Mouse (Mus musculus): Measurements from ENCODE around the gene Cep126. TPM values are rescaled to one million over a fixed set of nuclear protein-coding genes. Genes with fewer than 3 reads are reported as not detected.

The Cep126 gene
- polyA plus RNA-seq, 1 experiment from 2014 or later: 2.1 TPM

DNA sequence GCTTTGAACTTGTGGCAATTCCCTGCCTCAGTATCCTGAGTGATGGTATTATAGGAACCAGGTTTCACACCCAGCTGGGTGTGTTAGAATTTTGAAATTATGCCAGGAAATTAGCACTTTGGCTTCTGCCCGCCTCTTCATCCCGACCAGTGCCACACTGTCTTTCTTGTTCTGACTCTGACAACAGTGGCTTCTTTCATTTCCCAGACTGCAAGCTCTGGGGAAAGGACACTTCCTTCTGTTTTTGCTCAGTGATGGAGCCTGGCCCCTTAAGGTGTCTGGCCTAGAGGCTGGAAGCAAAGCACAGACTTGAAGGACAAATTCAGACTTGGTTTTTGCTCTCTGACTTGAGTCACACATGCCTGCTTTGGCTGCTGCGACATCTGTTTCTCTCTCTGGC is 74.5 kb downstream of the Cep126 start:
- Histone ChIP-seq H3K27me3 (ENCODE audit: low read depth, poor library complexity, severe bottlenecking) (no peaks in the 10 kb centered on the region), H3K36me3 (no peaks in the 10 kb centered on the region), H3K4me1 (no peaks in the 10 kb centered on the region), H3K27ac (replicated peaks) (no peak overlapping the region), H3K9me3 (replicated peaks) (no peaks in the 10 kb centered on the region), H3K4me3 (no peak overlapping the region)
- WGBS: 92% methylated on average over 3 of the region's 3 CpGs
- DNase-seq (ENCODE audit: low spot score): peak; percentile 4

DNA sequence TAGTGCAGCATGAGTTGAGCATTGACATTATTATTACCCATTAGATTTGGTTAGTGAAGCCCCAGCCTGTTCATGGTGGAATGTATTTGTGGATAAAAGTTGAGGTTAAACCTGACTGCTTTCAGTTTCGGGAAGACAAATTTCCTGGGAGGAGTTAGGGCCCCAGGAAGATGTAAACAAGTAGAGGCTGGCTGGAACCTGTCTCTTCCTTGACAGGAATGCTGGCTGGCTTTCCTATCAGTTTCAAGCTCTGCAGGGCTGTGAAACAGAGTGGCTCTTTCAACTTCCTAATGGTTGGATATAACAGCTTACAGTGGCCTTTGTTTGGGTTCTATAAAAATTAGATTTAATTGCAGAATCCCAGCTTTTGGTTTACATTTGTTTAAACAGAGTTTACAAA is 79.3 kb downstream of the Cep126 start:
- 58% methylated on average over 1 of the region's 1 CpGs for WGBS
- H3K4me1 ChIP-seq: no peaks in the 10 kb centered on the region
- no peak for DNase-seq (ENCODE audit: low spot score)
- no peaks in the 10 kb centered on the region for H3K9me3 ChIP-seq (replicated peaks)
- H3K27me3 ChIP-seq (ENCODE audit: low read depth, poor library complexity, severe bottlenecking): no peaks in the 10 kb centered on the region
- no peak overlapping the region for H3K4me3 ChIP-seq
- H3K36me3 ChIP-seq: no peaks in the 10 kb centered on the region
- no peak overlapping the region for H3K27ac ChIP-seq (replicated peaks)

DNA sequence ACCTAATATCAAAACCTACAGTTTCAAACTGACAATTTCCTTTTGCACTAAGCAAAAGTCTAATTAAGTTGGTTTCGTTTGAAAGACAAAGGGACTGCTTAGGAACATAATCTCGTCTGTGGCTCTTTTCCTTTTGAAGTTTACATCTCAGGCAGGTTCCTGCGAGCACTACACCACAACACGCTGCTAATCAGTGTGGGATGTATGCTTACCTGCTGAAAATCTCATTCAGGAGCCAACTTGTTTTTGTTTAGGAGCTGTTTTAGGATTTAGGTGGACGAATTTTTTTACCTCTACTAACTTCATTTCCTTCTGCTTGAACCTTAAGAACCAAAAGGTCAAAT is 91.1 kb downstream of the Cep126 start:
- Histone ChIP-seq H3K4me1 (peaks cover 15% of the 10 kb centered on the region), H3K27ac (replicated peaks) (peak overlapping the region; percentile 92), H3K27me3 (ENCODE audit: low read depth, poor library complexity, severe bottlenecking) (no peaks in the 10 kb centered on the region), H3K36me3 (peaks cover 3% of the 10 kb centered on the region; the same call in 1 of the 2 replicates), H3K9me3 (replicated peaks) (no peaks in the 10 kb centered on the region), H3K4me3 (peak overlapping the region; percentile 75)
- WGBS: 20% methylated on average over 5 of the region's 5 CpGs
- DNase-seq (ENCODE audit: low spot score): no peak

DNA sequence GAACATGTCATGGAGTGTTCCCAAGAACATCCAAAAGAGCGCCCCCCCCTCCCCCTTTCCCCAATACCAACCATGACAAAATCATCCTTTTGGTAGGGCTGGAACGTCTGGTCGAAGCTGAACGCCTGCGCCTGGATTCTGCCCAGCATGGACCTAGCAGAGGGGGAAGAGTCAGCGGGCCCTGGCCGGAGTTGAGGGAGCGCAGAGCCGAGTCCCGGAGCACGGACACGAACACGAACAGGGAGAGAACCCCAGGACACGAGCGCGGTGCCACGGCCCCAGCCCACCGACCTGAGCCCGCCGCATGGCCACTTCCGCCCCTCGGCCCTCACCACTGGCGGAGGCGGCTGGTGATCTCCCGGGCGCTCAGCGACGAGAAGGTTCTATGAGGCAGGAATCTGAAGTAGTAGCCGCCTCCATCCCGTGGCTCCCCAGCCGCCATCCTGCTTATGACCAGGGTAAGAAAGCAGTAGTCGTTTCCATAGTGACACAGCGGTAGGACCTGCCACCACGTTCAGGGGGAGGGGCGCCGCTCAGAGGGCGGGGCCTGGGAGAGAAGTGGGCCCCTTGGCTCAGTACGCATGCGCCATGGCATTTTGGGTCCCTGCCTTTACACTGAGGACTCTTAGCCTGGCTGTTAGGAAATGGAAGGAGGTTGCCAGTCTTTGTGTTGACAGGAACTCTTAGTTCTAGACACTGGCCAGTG is 91.6 kb downstream of the Cep126 start, which contains the start of gene Cfap300:
Cfap300 (minus strand) TSS at position 486 of the 706 bp plus-strand sequence.
- H3K9me3 ChIP-seq (replicated peaks): no peaks in the 10 kb centered on the region
- no peaks in the 10 kb centered on the region for H3K27me3 ChIP-seq (ENCODE audit: low read depth, poor library complexity, severe bottlenecking)
- H3K27ac ChIP-seq (replicated peaks): peak within 1 kb of the TSS; percentile 92
- peak; percentile 97 for DNase-seq (ENCODE audit: low spot score)
- H3K36me3 ChIP-seq: peaks cover 3% of the 10 kb centered on the region; the same call in 1 of the 2 replicates
- peaks cover 15% of the 10 kb centered on the region for H3K4me1 ChIP-seq
- under 1% methylated on average over 39 of the region's 39 CpGs for WGBS
- H3K4me3 ChIP-seq: peak within 1 kb of the TSS; percentile 75

DNA sequence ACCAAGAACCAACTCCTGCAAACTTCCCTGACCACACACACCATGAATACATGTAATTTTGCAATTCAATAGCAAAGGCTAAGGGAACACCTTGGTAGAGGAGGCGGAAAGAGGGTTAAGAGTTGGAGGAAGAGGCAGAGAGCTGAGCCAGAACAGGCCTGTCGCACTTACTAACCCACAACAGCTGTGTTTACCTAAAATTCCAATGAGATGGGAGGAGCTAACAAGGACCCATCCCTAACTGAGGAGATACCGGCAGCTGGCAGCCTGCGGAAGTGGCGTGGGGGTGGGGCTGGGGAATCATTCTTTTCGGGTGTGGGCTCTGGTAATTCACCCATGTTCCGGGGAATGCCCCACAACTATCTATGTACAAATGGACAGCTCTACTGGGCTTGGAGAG is 98.5 kb downstream of the Cep126 start:
- no peak overlapping the region for H3K27ac ChIP-seq (replicated peaks)
- 49% methylated on average over 7 of the region's 7 CpGs for WGBS
- no peaks in the 10 kb centered on the region for H3K27me3 ChIP-seq (ENCODE audit: low read depth, poor library complexity, severe bottlenecking)
- H3K9me3 ChIP-seq (replicated peaks): no peaks in the 10 kb centered on the region
- peaks cover 12% of the 10 kb centered on the region for H3K36me3 ChIP-seq
- H3K4me3 ChIP-seq: no peak overlapping the region
- DNase-seq (ENCODE audit: low spot score): no peak
- peaks cover 5% of the 10 kb centered on the region; the same call in 1 of the 2 replicates for H3K4me1 ChIP-seq

DNA sequence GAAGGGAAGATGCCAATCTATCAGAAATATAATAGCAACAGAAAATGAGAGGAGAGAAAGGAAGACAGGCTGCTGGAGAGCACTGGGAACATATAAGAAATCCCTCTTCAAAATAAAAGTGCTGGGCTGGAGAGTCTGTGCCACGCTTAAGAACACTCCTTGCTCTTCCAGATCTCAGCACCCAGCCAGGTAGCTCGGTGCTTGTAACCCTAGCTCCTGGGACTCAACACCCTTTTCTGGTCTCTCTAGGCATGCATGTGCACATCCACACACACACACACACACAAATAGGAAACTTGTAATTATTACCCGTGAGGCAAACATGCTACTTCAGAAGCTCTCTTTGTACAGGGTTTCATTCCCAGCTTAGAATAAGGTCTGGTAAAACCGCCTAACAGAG is 99.0 kb downstream of the Cep126 start:
- Histone ChIP-seq H3K27ac (replicated peaks) (no peak overlapping the region), H3K36me3 (peaks cover 9% of the 10 kb centered on the region), H3K27me3 (ENCODE audit: low read depth, poor library complexity, severe bottlenecking) (no peaks in the 10 kb centered on the region), H3K9me3 (replicated peaks) (no peaks in the 10 kb centered on the region), H3K4me3 (no peak overlapping the region), H3K4me1 (peaks cover 5% of the 10 kb centered on the region; the same call in 1 of the 2 replicates)
- no peak for DNase-seq (ENCODE audit: low spot score)
- 56% methylated on average over 4 of the region's 4 CpGs for WGBS

DNA sequence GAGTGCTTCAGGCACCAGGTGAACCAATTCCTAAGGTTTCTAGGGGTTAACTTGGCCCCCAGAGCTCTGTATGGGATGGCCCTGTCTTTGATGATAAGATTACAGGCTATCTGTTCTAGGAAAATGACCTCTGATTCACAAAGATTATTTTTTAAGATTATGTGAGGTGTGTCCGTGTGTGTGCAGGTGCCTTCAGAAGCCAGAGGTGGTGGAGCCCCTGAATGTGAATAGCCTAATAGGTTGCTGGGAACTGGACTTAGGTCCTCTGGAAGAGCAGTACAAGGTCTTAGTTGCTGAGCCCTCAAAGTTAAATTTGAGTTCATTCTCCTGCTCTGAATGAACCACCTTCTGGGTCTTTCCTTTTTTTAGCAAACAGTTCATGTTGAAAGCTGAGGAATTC is 100.0 kb downstream of the Cep126 start:
- no peak overlapping the region for H3K4me3 ChIP-seq
- DNase-seq (ENCODE audit: low spot score): no peak
- no peaks in the 10 kb centered on the region for H3K9me3 ChIP-seq (replicated peaks)
- H3K36me3 ChIP-seq: peaks cover 9% of the 10 kb centered on the region; the same call in 1 of the 2 replicates
- 87% methylated on average over 1 of the region's 1 CpGs for WGBS
- H3K4me1 ChIP-seq: peaks cover 5% of the 10 kb centered on the region; the same call in 1 of the 2 replicates
- H3K27ac ChIP-seq (replicated peaks): no peak overlapping the region
- H3K27me3 ChIP-seq (ENCODE audit: low read depth, poor library complexity, severe bottlenecking): no peaks in the 10 kb centered on the region

DNA sequence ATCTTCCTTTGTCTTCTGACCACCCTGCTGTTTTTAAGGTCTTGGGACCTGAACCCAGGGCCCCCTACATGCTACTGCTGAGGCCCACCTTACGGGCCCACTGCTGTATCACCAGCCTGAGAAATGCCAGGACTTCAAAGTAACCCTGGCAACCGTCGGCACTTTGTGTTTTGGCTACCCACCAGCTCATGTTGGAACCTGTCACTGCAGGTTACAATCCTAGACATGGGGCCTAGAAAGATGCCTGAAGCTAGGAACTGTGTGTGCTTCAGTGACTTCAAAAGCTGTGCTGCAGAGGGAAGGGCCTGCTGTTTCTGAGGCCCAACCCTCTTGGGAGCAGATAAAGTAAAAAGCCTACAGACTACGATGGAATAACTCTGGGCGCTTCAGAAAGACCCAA is 101.2 kb downstream of the Cep126 start:
- no peak for DNase-seq (ENCODE audit: low spot score)
- H3K27ac ChIP-seq (replicated peaks): no peak overlapping the region
- peaks cover 5% of the 10 kb centered on the region; the same call in 1 of the 2 replicates for H3K4me1 ChIP-seq
- WGBS: 89% methylated on average over 5 of the region's 5 CpGs
- H3K27me3 ChIP-seq (ENCODE audit: low read depth, poor library complexity, severe bottlenecking): no peaks in the 10 kb centered on the region
- no peak overlapping the region for H3K4me3 ChIP-seq
- H3K9me3 ChIP-seq (replicated peaks): no peaks in the 10 kb centered on the region
- H3K36me3 ChIP-seq: peaks cover 9% of the 10 kb centered on the region; the same call in 1 of the 2 replicates

Other genes starting within 250 kb of the Cep126 start
- gene Yap1, start 129.7 kb downstream of the Cep126 start, polyA plus RNA-seq (2016; fragmentation: Nextera tagmentation; extraction: Ambion mirVana): 25.4 and 31.3 TPM in 2 replicates
- gene Cfap300, start 91.5 kb downstream of the Cep126 start, polyA plus RNA-seq (2016; fragmentation: Nextera tagmentation; extraction: Ambion mirVana): 18.4 and 19.4 TPM in 2 replicates